ENCODE assay signal across 12 mouse cellular contexts in genomic region chr6:97222321-97222720, GRCm38 (mm10). TPM values are rescaled to one million over a fixed set of nuclear protein-coding genes. Genes with fewer than 3 reads are reported as not detected.
DNase-seq lines count a peak whose midpoint lies in the region; ATAC-seq and TF ChIP-seq lines count a peak whose summit lies in the region.
"Had no signal": no experiment of that assay in that cellular context is flagged by ENCODE, and none has a peak within 500 bp of the region (broad histone marks: within the 10 kb centered on the region; RNA-seq: fewer than 3 reads in every experiment).

No protein-coding gene starts in this region.

- no peak overlapping the region for H3K4me3 ChIP-seq in liver, embryonic 14.5 days (ENCODE audit: insufficient read depth in 1 of 2, low read depth in 2 of 2, low read length in 2 of 2)
- H3K4me3 ChIP-seq in intestine, embryonic 15.5 days (replicated peaks): no peak overlapping the region

- peaks cover 10 to 29% of the 10 kb centered on the region in 2 experiments for H3K4me1 ChIP-seq in liver, embryonic 14.5 days (replicated peaks; ENCODE audit: control insufficient read depth in 2 of 2, insufficient read depth in 2 of 2, low read length in 1 of 2)
- H3K4me1 ChIP-seq in intestine, embryonic 15.5 days (replicated peaks): no peaks in the 10 kb centered on the region

- TF ChIP-seq EP300 in liver, embryonic 14.5 days (IDR thresholded peaks at IDR 0.05; ENCODE audit: low read depth): no peak

- H3K36me3 ChIP-seq in liver, embryonic 14.5 days (replicated peaks; ENCODE audit: control insufficient read depth, insufficient read depth, low read depth): no peaks in the 10 kb centered on the region; the same call in 1 of the 2 replicates
- H3K36me3 ChIP-seq in intestine, embryonic 15.5 days: 0 out of 2 replicates have a peak, but pooled peaks cover 3% of the 10 kb centered on the region

- 22% methylated on average over 6 of the region's 6 CpGs for WGBS in liver, embryonic 14.5 days (ENCODE audit: insufficient replicate concordance)
- WGBS in intestine, embryonic 15.5 days: 63% methylated on average over 6 of the region's 6 CpGs

- TF ChIP-seq CTCF in liver, embryonic 14.5 days (IDR thresholded peaks at IDR 0.05; ENCODE audit: low read depth): no peak

- H3K9me3 ChIP-seq in liver, embryonic 14.5 days (ENCODE audit: control insufficient read depth, low read length): no peaks in the 10 kb centered on the region
- no peaks in the 10 kb centered on the region for H3K9me3 ChIP-seq in intestine, embryonic 15.5 days

- H3K9ac ChIP-seq in liver, embryonic 14.5 days (replicated peaks): no peak overlapping the region
- no peak overlapping the region for H3K9ac ChIP-seq in intestine, embryonic 15.5 days

- H3K27me3 ChIP-seq in liver, embryonic 14.5 days (ENCODE audit: control insufficient read depth, insufficient read depth, low read length): no peaks in the 10 kb centered on the region
- H3K27me3 ChIP-seq in intestine, embryonic 15.5 days (replicated peaks): no peaks in the 10 kb centered on the region

- ATAC-seq in liver, embryonic 14.5 days (ENCODE audit: insufficient read depth): peak; percentile 68; the same call in 1 of the 2 replicates
- no peak for ATAC-seq in monocyte, adult 5-6 weeks (replicated peaks; ENCODE audit: insufficient number of reproducible peaks, low FRiP score, low TSS enrichment, poor library complexity, severe bottlenecking)
- no peak for ATAC-seq in intestine, embryonic 15.5 days

- intact Hi-C loops in heart, postnatal 36 days (cut with DNase I): no loop called here

- DNase-seq in heart, adult 11 months: peak; percentile 84
- no peak for DNase-seq in heart, postnatal 36 days
- peak; percentile 14 for DNase-seq in thymus, postnatal 25 days
- DNase-seq in thymus, postnatal 14 days: no peak
- DNase-seq in liver, embryonic 14.5 days (ENCODE audit: low read depth in 3 of 3, low spot score in 3 of 3): no peak
- no peak for DNase-seq in cerebellum, postnatal 10 days
- DNase-seq: adrenal gland, postnatal 10 days; kidney, postnatal 10 days; right cerebral cortex, postnatal 4 days had no signal

- no peak overlapping the region for H3K27ac ChIP-seq in liver, embryonic 14.5 days
- no peak overlapping the region for H3K27ac ChIP-seq in intestine, embryonic 15.5 days

- peak overlapping the region; percentile 44; the same call in 1 of the 2 replicates for H3K4me2 ChIP-seq in liver, embryonic 14.5 days (ENCODE audit: low read depth)
- H3K4me2 ChIP-seq in intestine, embryonic 15.5 days (replicated peaks): no peak overlapping the region

RNA-seq across cellular contexts. Expression of gene Arl6ip5, which starts 11.8 kb away (rescaled TPM):
- total RNA-seq in heart, postnatal 36 days (2021): 100 to 1,000 TPM; 120 to 128 TPM
- polyA plus RNA-seq in liver, embryonic 14.5 days (2012; rRNA removed): 19.4 and 25.6 TPM in 2 replicates
- polyA plus RNA-seq in liver, embryonic 14.5 days (2014; fragmentation: Nextera tagmentation; extraction: Ambion mirVana): 15.8 and 17.1 TPM in 2 replicates
- total RNA-seq in monocyte, adult 5-6 weeks (2017): 132 to 180 TPM (median 143 TPM) in 3 replicates
- polyA plus RNA-seq in intestine, embryonic 15.5 days (2015; fragmentation: Nextera tagmentation; extraction: Ambion mirVana): 66.4 and 69.9 TPM in 2 replicates

RNA-seq across cellular contexts. Expression of gene Uba3, which starts 16.9 kb away (rescaled TPM):
- total RNA-seq in heart, postnatal 36 days (2021): 10 to 100 TPM; 53.0 to 61.3 TPM
- polyA plus RNA-seq in liver, embryonic 14.5 days (2012; rRNA removed): 15.2 and 22.3 TPM in 2 replicates
- polyA plus RNA-seq in liver, embryonic 14.5 days (2014; fragmentation: Nextera tagmentation; extraction: Ambion mirVana): 24.9 and 25.5 TPM in 2 replicates
- total RNA-seq in monocyte, adult 5-6 weeks (2017): 97.2 to 105 TPM (median 99.9 TPM) in 3 replicates
- polyA plus RNA-seq in intestine, embryonic 15.5 days (2015; fragmentation: Nextera tagmentation; extraction: Ambion mirVana): 57.7 and 64.3 TPM in 2 replicates

RNA-seq across cellular contexts. Expression of gene Lmod3, which starts 30.2 kb away (rescaled TPM):
- 10 to 100 TPM; 57.6 to 64.6 TPM for total RNA-seq in heart, postnatal 36 days (2021)
- polyA plus RNA-seq in liver, embryonic 14.5 days (2012; rRNA removed): not detected in 2 replicates
- polyA plus RNA-seq in liver, embryonic 14.5 days (2014; fragmentation: Nextera tagmentation; extraction: Ambion mirVana): not detected in 2 replicates
- total RNA-seq in monocyte, adult 5-6 weeks (2017): not detected in 3 replicates
- polyA plus RNA-seq in intestine, embryonic 15.5 days (2015; fragmentation: Nextera tagmentation; extraction: Ambion mirVana): 0.16 TPM in 1 of 2 replicates, not detected in the other
- polyA plus RNA-seq: frontal cortex, adult 2 months had no signal

RNA-seq across cellular contexts. Expression of gene Tmf1, which starts 43.4 kb away (rescaled TPM):
- total RNA-seq in heart, postnatal 36 days (2021): 10 to 100 TPM; 38.5 to 39.7 TPM
- polyA plus RNA-seq in liver, embryonic 14.5 days (2012; rRNA removed): 0.64 and 1.4 TPM in 2 replicates
- 12.3 and 13.3 TPM in 2 replicates for polyA plus RNA-seq in liver, embryonic 14.5 days (2014; fragmentation: Nextera tagmentation; extraction: Ambion mirVana)
- 210 to 231 TPM (median 230 TPM) in 3 replicates for total RNA-seq in monocyte, adult 5-6 weeks (2017)
- 30.9 and 37.6 TPM in 2 replicates for polyA plus RNA-seq in intestine, embryonic 15.5 days (2015; fragmentation: Nextera tagmentation; extraction: Ambion mirVana)

Comparison
In these comparisons a context has a peak if more than half of its experiments do, and no peak if none do; other contexts are left out.
1. DNase-seq: peak in heart, adult 11 months (single experiment) and thymus, postnatal 25 days (single experiment); none in heart, postnatal 36 days (0 of 2), thymus, postnatal 14 days (single experiment), liver, embryonic 14.5 days (0 of 3) and cerebellum, postnatal 10 days (0 of 2).
2. RNA of gene Lmod3, which starts 30.2 kb away (total RNA-seq): 57.6 to 64.6 TPM in heart, postnatal 36 days; not detected in monocyte, adult 5-6 weeks; every median in the first group is over 10 times any median in the second.